Mouse (Mus musculus): ENCODE measurements at regions not wholly inside any gene's neighbourhood (a gene's known extent, or its start where the extent isn't known, plus 50 kb on each side); places are given as distances from the start of the nearest gene placed in this dataset.

DNA sequence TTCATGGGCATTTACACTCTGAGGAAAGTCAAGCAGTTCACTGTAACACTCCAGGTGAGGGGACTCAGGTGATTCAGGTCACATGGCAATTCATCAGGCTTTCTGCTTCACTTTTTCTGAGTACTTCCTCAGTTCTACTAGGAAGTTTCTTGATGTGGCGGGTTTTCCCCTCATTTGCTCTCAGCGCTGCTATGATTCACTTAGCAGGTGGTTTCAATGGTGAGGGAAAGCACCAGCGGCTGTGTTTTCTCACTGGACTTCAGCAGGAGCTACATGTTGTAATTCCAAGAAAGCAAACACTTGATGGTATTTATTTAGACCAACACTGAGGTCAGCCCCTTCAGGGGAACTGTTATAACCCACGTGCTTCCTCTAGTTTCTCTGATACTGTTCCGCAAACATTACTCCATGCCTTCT, 229.4 kb downstream of the Gm7489 start:
- TF ChIP-seq CTCF (IDR thresholded peaks at IDR 0.05; ENCODE audit: insufficient read depth, low read depth, low read length) (no peak), POLR2A (IDR thresholded peaks at IDR 0.05; ENCODE audit: insufficient read depth, low read depth, low read length) (no peak)

Measured in olfactory bulb, adult 2 months (tissue).